ENCODE assay signal across 9 mouse cellular contexts in the genomic region with DNA sequence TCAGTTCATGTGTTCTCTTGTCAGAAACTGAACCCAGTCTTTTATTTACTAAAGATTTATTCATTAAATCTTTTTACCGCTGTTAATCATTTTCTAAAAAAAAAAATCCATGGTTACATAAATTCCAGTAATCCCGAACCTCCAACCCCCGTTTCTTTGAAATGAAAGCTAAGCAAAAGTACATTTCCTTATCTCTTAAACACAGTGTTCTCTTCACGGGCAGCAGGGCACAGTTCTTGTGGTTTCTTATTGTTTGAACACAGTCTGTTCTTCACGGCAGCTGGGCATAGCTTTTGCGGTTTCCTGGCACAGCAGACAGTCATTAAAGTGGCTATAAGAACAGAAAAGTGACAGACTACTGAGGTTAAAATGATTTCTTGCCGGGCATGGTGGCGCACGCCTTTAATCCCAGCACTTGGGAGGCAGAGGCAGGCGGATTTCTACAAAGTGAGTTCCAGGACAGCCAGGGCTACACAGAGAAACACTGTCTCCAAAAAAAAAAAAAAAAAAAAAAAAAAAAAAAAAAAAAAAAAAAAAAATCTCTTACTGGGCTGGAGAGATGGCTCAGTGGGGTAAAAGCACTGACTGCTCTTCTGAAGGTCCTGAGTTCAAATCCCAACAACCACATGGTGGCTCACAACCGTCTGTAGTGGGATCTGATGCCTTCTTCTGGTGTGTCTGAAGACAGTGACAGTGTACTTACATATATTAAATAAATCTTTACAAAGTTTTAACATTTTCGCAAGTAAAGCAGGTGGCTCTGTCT. TPM values are rescaled to one million over a fixed set of nuclear protein-coding genes. Genes with fewer than 3 reads are reported as not detected.
A peak's percentile ranks its signal among the peaks of the same experiment; 100 is the strongest.
DNase-seq lines count a peak whose midpoint lies in the region; ATAC-seq lines count a peak whose summit lies in the region.
"Not testable (repeated sequence)": the region's sequence is repeated elsewhere in the genome, so short reads cannot be mapped to it uniquely, and the experiment has no call there.
"Had no signal": no experiment of that assay in that cellular context is flagged by ENCODE, and none has a peak within 500 bp of the region (broad histone marks: within the 10 kb centered on the region; RNA-seq: fewer than 3 reads in every experiment).

No protein-coding gene starts in this region.

- WGBS in embryonic facial prominence, embryonic 15.5 days = 54% methylated on average over 12 of the region's 12 CpGs
- 51% methylated on average over 12 of the region's 12 CpGs for WGBS in heart, embryonic 16.5 days
- 63% methylated on average over 12 of the region's 12 CpGs for WGBS in kidney, embryonic 14.5 days
- WGBS in liver, embryonic 16.5 days (ENCODE audit: insufficient replicate concordance) = 21% methylated on average over 12 of the region's 12 CpGs
- WGBS in midbrain, embryonic 15.5 days = 59% methylated on average over 12 of the region's 12 CpGs
- 48% methylated on average over 12 of the region's 12 CpGs for WGBS in stomach, embryonic 15.5 days

- H3K36me3 ChIP-seq in embryonic facial prominence, embryonic 15.5 days; heart, embryonic 16.5 days (ENCODE audit: control insufficient read depth, insufficient read depth); kidney, embryonic 14.5 days (ENCODE audit: control insufficient read depth, insufficient read depth, low read length); liver, embryonic 16.5 days (ENCODE audit: control insufficient read depth, insufficient read depth); midbrain, embryonic 15.5 days (replicated peaks); stomach, embryonic 15.5 days: not testable (repeated sequence)

- not testable (repeated sequence) for H3K27me3 ChIP-seq in embryonic facial prominence, embryonic 15.5 days; heart, embryonic 16.5 days (ENCODE audit: control insufficient read depth, insufficient read depth, low read length); kidney, embryonic 14.5 days (ENCODE audit: control insufficient read depth, insufficient read depth, low read length); liver, embryonic 16.5 days (ENCODE audit: control insufficient read depth, insufficient read depth, low read depth, low read length); midbrain, embryonic 15.5 days (replicated peaks); stomach, embryonic 15.5 days (replicated peaks)

- H3K9me3 ChIP-seq in embryonic facial prominence, embryonic 15.5 days (replicated peaks); heart, embryonic 16.5 days (replicated peaks; ENCODE audit: control insufficient read depth, low read length); kidney, embryonic 14.5 days (ENCODE audit: control insufficient read depth, low read length); liver, embryonic 16.5 days (replicated peaks; ENCODE audit: control insufficient read depth, low read length); midbrain, embryonic 15.5 days; stomach, embryonic 15.5 days: not testable (repeated sequence)

- H3K4me1 ChIP-seq in embryonic facial prominence, embryonic 15.5 days = peaks cover 23% of the 10 kb centered on the region; the same call in 1 of the 2 replicates
- peaks cover 14% of the 10 kb centered on the region for H3K4me1 ChIP-seq in heart, embryonic 16.5 days (ENCODE audit: control insufficient read depth, insufficient read depth, low read length)
- H3K4me1 ChIP-seq in kidney, embryonic 14.5 days (ENCODE audit: control insufficient read depth, insufficient read depth, low read length); liver, embryonic 16.5 days (ENCODE audit: control insufficient read depth, low read depth, low read length): not testable (repeated sequence)
- H3K4me1 ChIP-seq in midbrain, embryonic 15.5 days = peaks cover 15% of the 10 kb centered on the region
- H3K4me1 ChIP-seq in stomach, embryonic 15.5 days = peaks cover 14% of the 10 kb centered on the region; the same call in 1 of the 2 replicates

- H3K9ac ChIP-seq in embryonic facial prominence, embryonic 15.5 days; stomach, embryonic 15.5 days: not testable (repeated sequence)
- peak overlapping the region; percentile 99 for H3K9ac ChIP-seq in heart, embryonic 16.5 days (ENCODE audit: low read length)
- H3K9ac ChIP-seq in kidney, embryonic 14.5 days (ENCODE audit: low read depth, low read length) = peak overlapping the region; percentile 96; the same call in 1 of the 2 replicates
- H3K9ac ChIP-seq in liver, embryonic 16.5 days (ENCODE audit: low read depth, low read length) = peak overlapping the region; percentile 89
- peak overlapping the region; percentile 80; the same call in 1 of the 2 replicates for H3K9ac ChIP-seq in midbrain, embryonic 15.5 days

- peak overlapping the region; percentile 96 for H3K27ac ChIP-seq in embryonic facial prominence, embryonic 15.5 days (replicated peaks)
- H3K27ac ChIP-seq in heart, embryonic 16.5 days (ENCODE audit: low read length) = peak overlapping the region; percentile 60
- not testable (repeated sequence) for H3K27ac ChIP-seq in kidney, embryonic 14.5 days (ENCODE audit: low read depth, low read length)
- peak overlapping the region; percentile 97 for H3K27ac ChIP-seq in liver, embryonic 16.5 days (ENCODE audit: low read length)
- H3K27ac ChIP-seq in midbrain, embryonic 15.5 days = peak overlapping the region; percentile 91
- peak overlapping the region; percentile 98 for H3K27ac ChIP-seq in stomach, embryonic 15.5 days

- H3K4me3 ChIP-seq in embryonic facial prominence, embryonic 15.5 days (replicated peaks) = peak overlapping the region; percentile 94
- peak overlapping the region; percentile 98 for H3K4me3 ChIP-seq in heart, embryonic 16.5 days (ENCODE audit: low read length)
- peak overlapping the region; percentile 88 for H3K4me3 ChIP-seq in kidney, embryonic 14.5 days (ENCODE audit: low read length)
- peak overlapping the region; percentile 92 for H3K4me3 ChIP-seq in liver, embryonic 16.5 days (ENCODE audit: low read depth, low read length)
- H3K4me3 ChIP-seq in midbrain, embryonic 15.5 days = peak overlapping the region; percentile 63
- peak overlapping the region; percentile 58 for H3K4me3 ChIP-seq in stomach, embryonic 15.5 days (replicated peaks)

- not testable (repeated sequence) for ATAC-seq in embryonic facial prominence, embryonic 15.5 days (ENCODE audit: insufficient number of reproducible peaks, low FRiP score, low TSS enrichment, low read depth); heart, embryonic 16.5 days (replicated peaks; ENCODE audit: extremely low read depth, insufficient read depth, low FRiP score); kidney, embryonic 14.5 days (ENCODE audit: low FRiP score, low TSS enrichment); liver, embryonic 16.5 days (ENCODE audit: low read depth); midbrain, embryonic 15.5 days (replicated peaks); stomach, embryonic 15.5 days (ENCODE audit: insufficient read depth, low FRiP score, low read depth)

- DNase-seq in 416B (ENCODE audit: low read depth) = peak; percentile 99
- peak; percentile 21 for DNase-seq in adrenal gland, adult 2 months

- peak overlapping the region; percentile 62 for H3K4me2 ChIP-seq in embryonic facial prominence, embryonic 15.5 days (replicated peaks)
- H3K4me2 ChIP-seq in heart, embryonic 16.5 days (ENCODE audit: low read depth, low read length) = peak overlapping the region; percentile 86
- H3K4me2 ChIP-seq in kidney, embryonic 14.5 days (replicated peaks; ENCODE audit: low read depth, low read length) = peak overlapping the region; percentile 65
- H3K4me2 ChIP-seq in liver, embryonic 16.5 days (ENCODE audit: low read depth, low read length) = peak overlapping the region; percentile 100
- peak overlapping the region; percentile 59 for H3K4me2 ChIP-seq in midbrain, embryonic 15.5 days
- H3K4me2 ChIP-seq in stomach, embryonic 15.5 days = peak overlapping the region; percentile 61

RNA-seq across cellular contexts. Expression of gene Zfp1, which starts 1.3 kb away (rescaled TPM):
- 1 to 10 TPM; 6.1 to 9.8 TPM for total RNA-seq in adrenal gland, adult 2 months (2021)
- polyA plus RNA-seq in adrenal gland, adult 2 months (2012; rRNA removed) = 5.3 and 5.6 TPM in 2 replicates
- polyA plus RNA-seq in embryonic facial prominence, embryonic 15.5 days (2015; fragmentation: Nextera tagmentation; extraction: Ambion mirVana) = 22.3 and 25.9 TPM in 2 replicates
- 15.5 and 16.7 TPM in 2 replicates for polyA plus RNA-seq in heart, embryonic 16.5 days (2015; fragmentation: Nextera tagmentation; extraction: Ambion mirVana)
- 23.3 and 24.8 TPM in 2 replicates for polyA plus RNA-seq in kidney, embryonic 14.5 days (2014; fragmentation: Nextera tagmentation; extraction: Ambion mirVana)
- polyA plus RNA-seq in liver, embryonic 16.5 days (2015; fragmentation: Nextera tagmentation; extraction: Ambion mirVana) = 4.0 and 5.0 TPM in 2 replicates
- polyA plus RNA-seq in midbrain, embryonic 15.5 days (2015; fragmentation: Nextera tagmentation; extraction: Ambion mirVana) = 29.1 and 30.0 TPM in 2 replicates
- 17.7 and 19.8 TPM in 2 replicates for polyA plus RNA-seq in stomach, embryonic 15.5 days (2015; fragmentation: Nextera tagmentation; extraction: Ambion mirVana)

RNA-seq across cellular contexts. Expression of gene Ldhd, which starts 14.3 kb away (rescaled TPM):
- 10 to 100 TPM; 64.5 to 82.1 TPM for total RNA-seq in adrenal gland, adult 2 months (2021)
- polyA plus RNA-seq in adrenal gland, adult 2 months (2012; rRNA removed) = 89.4 and 93.5 TPM in 2 replicates
- polyA plus RNA-seq in embryonic facial prominence, embryonic 15.5 days (2015; fragmentation: Nextera tagmentation; extraction: Ambion mirVana) = 0.68 and 0.99 TPM in 2 replicates
- 1.2 TPM in 2 replicates for polyA plus RNA-seq in heart, embryonic 16.5 days (2015; fragmentation: Nextera tagmentation; extraction: Ambion mirVana)
- polyA plus RNA-seq in kidney, embryonic 14.5 days (2014; fragmentation: Nextera tagmentation; extraction: Ambion mirVana) = 0.53 and 0.99 TPM in 2 replicates
- 0.34 and 0.57 TPM in 2 replicates for polyA plus RNA-seq in liver, embryonic 16.5 days (2015; fragmentation: Nextera tagmentation; extraction: Ambion mirVana)
- 0.71 and 0.82 TPM in 2 replicates for polyA plus RNA-seq in midbrain, embryonic 15.5 days (2015; fragmentation: Nextera tagmentation; extraction: Ambion mirVana)
- polyA plus RNA-seq in stomach, embryonic 15.5 days (2015; fragmentation: Nextera tagmentation; extraction: Ambion mirVana) = 1.2 and 1.7 TPM in 2 replicates

RNA-seq across cellular contexts. Expression of gene Ctrb1, which starts 46.3 kb away (rescaled TPM):
- under 1 TPM in 1 of 2 experiments, not detected in 1; 0.90 TPM for total RNA-seq in adrenal gland, adult 2 months (2021)
- polyA plus RNA-seq in adrenal gland, adult 2 months (2012; rRNA removed) = 0.51 and 0.67 TPM in 2 replicates
- polyA plus RNA-seq in embryonic facial prominence, embryonic 15.5 days (2015; fragmentation: Nextera tagmentation; extraction: Ambion mirVana) = 0.32 TPM in 1 of 2 replicates, not detected in the other
- 0.17 and 2.1 TPM in 2 replicates for polyA plus RNA-seq in heart, embryonic 16.5 days (2015; fragmentation: Nextera tagmentation; extraction: Ambion mirVana)
- not detected in 2 replicates for polyA plus RNA-seq in kidney, embryonic 14.5 days (2014; fragmentation: Nextera tagmentation; extraction: Ambion mirVana)
- polyA plus RNA-seq in liver, embryonic 16.5 days (2015; fragmentation: Nextera tagmentation; extraction: Ambion mirVana) = 7.7 and 58.8 TPM in 2 replicates
- 2.5 TPM in 1 of 2 replicates, not detected in the other for polyA plus RNA-seq in midbrain, embryonic 15.5 days (2015; fragmentation: Nextera tagmentation; extraction: Ambion mirVana)
- polyA plus RNA-seq in stomach, embryonic 15.5 days (2015; fragmentation: Nextera tagmentation; extraction: Ambion mirVana) = 3,283 and 4,119 TPM in 2 replicates
- total RNA-seq: layer of hippocampus, postnatal 14 days had no signal

Comparison
In these comparisons a context has a peak if more than half of its experiments do, and no peak if none do; other contexts are left out.
1. RNA of gene Ldhd, which starts 14.3 kb away (polyA plus RNA-seq): 89.4 to 93.5 TPM in adrenal gland, adult 2 months; 1.2 TPM in heart, embryonic 16.5 days, 1.2 to 1.7 TPM in stomach, embryonic 15.5 days, 0.68 to 0.99 TPM in embryonic facial prominence, embryonic 15.5 days, 0.53 to 0.99 TPM in kidney, embryonic 14.5 days, 0.71 to 0.82 TPM in midbrain, embryonic 15.5 days and 0.34 to 0.57 TPM in liver, embryonic 16.5 days; every median in the first group is over 10 times any median in the second.
2. RNA of gene Ctrb1, which starts 46.3 kb away (polyA plus RNA-seq): 3,283 to 4,119 TPM in stomach, embryonic 15.5 days; 7.7 to 58.8 TPM in liver, embryonic 16.5 days, 2.5 TPM in midbrain, embryonic 15.5 days, 0.17 to 2.1 TPM in heart, embryonic 16.5 days, 0.51 to 0.67 TPM in adrenal gland, adult 2 months, 0.32 TPM in embryonic facial prominence, embryonic 15.5 days and not detected in kidney, embryonic 14.5 days; every median in the first group is over 10 times any median in the second.
3. Peak in every context shown above with its lines, with median percentiles within 50 percentile points of each other: H3K4me2 ChIP-seq and H3K4me3 ChIP-seq.